ENCODE assay signal across 13 mouse cellular contexts in the genomic region with DNA sequence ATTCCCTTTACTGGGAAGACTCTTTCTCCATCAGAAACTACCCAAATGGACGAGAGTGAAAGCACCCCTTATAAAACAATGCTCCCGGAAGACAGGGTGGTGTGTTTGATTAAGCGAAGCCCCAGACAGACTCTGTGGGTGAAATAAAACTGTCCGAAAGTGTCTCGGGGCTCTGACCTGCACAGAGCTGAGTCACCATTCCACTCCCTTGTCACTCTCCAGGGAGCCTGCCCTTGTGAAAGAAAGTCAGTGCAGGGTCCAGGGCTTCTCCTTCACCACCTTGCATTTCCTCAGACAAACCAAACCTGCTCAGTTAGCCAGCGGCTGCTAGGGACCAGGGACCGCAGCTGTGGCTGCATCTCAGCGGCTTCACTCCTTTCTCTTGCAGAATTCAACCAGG.
DNase-seq lines count a peak whose midpoint lies in the region; ATAC-seq and TF ChIP-seq lines count a peak whose summit lies in the region.
"Had no signal": no experiment of that assay in that cellular context is flagged by ENCODE, and none has a peak within 500 bp of the region (broad histone marks: within the 10 kb centered on the region; RNA-seq: fewer than 3 reads in every experiment).

No protein-coding gene starts in this region.

- peak overlapping the region; percentile 16; the same call in 1 of the 2 replicates for H3K4me3 ChIP-seq in heart, embryonic 13.5 days
- no peak overlapping the region for H3K4me3 ChIP-seq in lung, embryonic 16.5 days (ENCODE audit: low read length)
- H3K4me3 ChIP-seq in embryonic facial prominence, embryonic 10.5 days: 0 out of 2 replicates have a peak overlapping the region, but pooled peaks have one; percentile 21
- H3K4me3 ChIP-seq in midbrain, embryonic 16.5 days (ENCODE audit: low read depth, low read length): no peak overlapping the region
- H3K4me3 ChIP-seq in gastrocnemius, adult 2 months: no peak overlapping the region
- H3K4me3 ChIP-seq: forebrain, embryonic 15.5 days; megakaryocyte, embryonic 14.5 days had no signal

- TF ChIP-seq CTCF in gastrocnemius, adult 2 months (IDR thresholded peaks at IDR 0.05): no peak

- no peak for ATAC-seq in heart, embryonic 13.5 days (ENCODE audit: extremely low read depth, insufficient number of reproducible peaks, low FRiP score, low TSS enrichment)
- ATAC-seq in lung, embryonic 16.5 days (ENCODE audit: low read depth): no peak; the same call in 1 of the 2 replicates
- no peak for ATAC-seq in midbrain, embryonic 16.5 days
- ATAC-seq: forebrain, embryonic 15.5 days; intestine, postnatal 0 days had no signal

- H3K9me3 ChIP-seq in heart, embryonic 13.5 days: no peaks in the 10 kb centered on the region
- no peaks in the 10 kb centered on the region for H3K9me3 ChIP-seq in lung, embryonic 16.5 days (ENCODE audit: control insufficient read depth, low read length)
- no peaks in the 10 kb centered on the region for H3K9me3 ChIP-seq in embryonic facial prominence, embryonic 10.5 days
- H3K9me3 ChIP-seq in midbrain, embryonic 16.5 days (replicated peaks; ENCODE audit: control insufficient read depth, low read length, poor library complexity, severe bottlenecking): no peaks in the 10 kb centered on the region
- H3K9me3 ChIP-seq: forebrain, embryonic 15.5 days had no signal

- no peak for DNase-seq in heart, adult 8-10 months (ENCODE audit: low spot score)
- no peak for DNase-seq in lung, postnatal 10 days
- DNase-seq in embryonic facial prominence, embryonic 10.5 days (ENCODE audit: low spot score): no peak
- no peak for DNase-seq in kidney, adult 8-10 months
- DNase-seq in gastrocnemius, adult 2 months: no peak
- DNase-seq: cerebellum, adult 2 months; gastrocnemius, postnatal 25 days had no signal

- H3K9ac ChIP-seq in heart, embryonic 13.5 days: peak overlapping the region; percentile 64
- no peak overlapping the region for H3K9ac ChIP-seq in lung, embryonic 16.5 days (ENCODE audit: low read length)
- H3K9ac ChIP-seq in midbrain, embryonic 16.5 days (ENCODE audit: low read depth, low read length): no peak overlapping the region
- H3K9ac ChIP-seq: forebrain, embryonic 15.5 days had no signal

- intact Hi-C loops in gastrocnemius, adult 2 months (cut with DNase I): no loop called here

- 16% methylated on average over 8 of the region's 8 CpGs for WGBS in heart, embryonic 13.5 days
- 10% methylated on average over 8 of the region's 8 CpGs for WGBS in lung, embryonic 16.5 days
- 16% methylated on average over 8 of the region's 8 CpGs for WGBS in embryonic facial prominence, embryonic 10.5 days
- 13% methylated on average over 8 of the region's 8 CpGs for WGBS in midbrain, embryonic 16.5 days

- H3K27me3 ChIP-seq in heart, embryonic 13.5 days (replicated peaks): peaks cover 80% of the 10 kb centered on the region
- peaks cover 29% of the 10 kb centered on the region for H3K27me3 ChIP-seq in lung, embryonic 16.5 days (ENCODE audit: control insufficient read depth, insufficient read depth, low read depth, low read length)
- peaks cover 89% of the 10 kb centered on the region for H3K27me3 ChIP-seq in embryonic facial prominence, embryonic 10.5 days (replicated peaks; ENCODE audit: low read depth, poor library complexity, severe bottlenecking)
- peaks cover 7% of the 10 kb centered on the region for H3K27me3 ChIP-seq in midbrain, embryonic 16.5 days (ENCODE audit: control insufficient read depth, insufficient read depth, low read depth, low read length)
- H3K27me3 ChIP-seq: megakaryocyte, embryonic 14.5 days had no signal

- peak overlapping the region; percentile 57 for H3K4me2 ChIP-seq in heart, embryonic 13.5 days
- peak overlapping the region; percentile 40; the same call in 1 of the 2 replicates for H3K4me2 ChIP-seq in lung, embryonic 16.5 days (ENCODE audit: low read depth, low read length)
- H3K4me2 ChIP-seq in midbrain, embryonic 16.5 days (ENCODE audit: low read length): peak overlapping the region; percentile 8; the same call in 1 of the 2 replicates
- H3K4me2 ChIP-seq: forebrain, embryonic 15.5 days had no signal

- no peaks in the 10 kb centered on the region for H3K36me3 ChIP-seq in heart, embryonic 13.5 days
- no peaks in the 10 kb centered on the region for H3K36me3 ChIP-seq in lung, embryonic 16.5 days (ENCODE audit: control insufficient read depth, insufficient read depth, low read length)
- no peaks in the 10 kb centered on the region for H3K36me3 ChIP-seq in embryonic facial prominence, embryonic 10.5 days (replicated peaks)
- H3K36me3 ChIP-seq in midbrain, embryonic 16.5 days (ENCODE audit: control insufficient read depth, insufficient read depth, low read length): no peaks in the 10 kb centered on the region
- H3K36me3 ChIP-seq: forebrain, embryonic 15.5 days had no signal

- peaks cover 11% of the 10 kb centered on the region for H3K4me1 ChIP-seq in heart, embryonic 13.5 days
- peaks cover 2% of the 10 kb centered on the region; the same call in 1 of the 2 replicates for H3K4me1 ChIP-seq in lung, embryonic 16.5 days (replicated peaks; ENCODE audit: control insufficient read depth, insufficient read depth, low read length)
- peaks cover 28% of the 10 kb centered on the region for H3K4me1 ChIP-seq in embryonic facial prominence, embryonic 10.5 days
- peaks cover 11% of the 10 kb centered on the region for H3K4me1 ChIP-seq in midbrain, embryonic 16.5 days (ENCODE audit: control insufficient read depth, insufficient read depth, low read length)
- H3K4me1 ChIP-seq: megakaryocyte, embryonic 14.5 days had no signal

- 0 out of 2 replicates have a peak overlapping the region, but pooled peaks have one; percentile 12 for H3K27ac ChIP-seq in heart, embryonic 13.5 days (replicated peaks)
- H3K27ac ChIP-seq in lung, embryonic 16.5 days (ENCODE audit: low read length): no peak overlapping the region
- peak overlapping the region; percentile 51 for H3K27ac ChIP-seq in embryonic facial prominence, embryonic 10.5 days (replicated peaks)
- no peak overlapping the region for H3K27ac ChIP-seq in midbrain, embryonic 16.5 days (ENCODE audit: low read length)
- H3K27ac ChIP-seq in gastrocnemius, adult 2 months: no peak overlapping the region
- H3K27ac ChIP-seq: forebrain, embryonic 15.5 days had no signal

Comparison
In these comparisons a context has a peak if more than half of its experiments do, and no peak if none do; other contexts are left out.
1. H3K27ac ChIP-seq: peak in heart, embryonic 13.5 days (single experiment) and embryonic facial prominence, embryonic 10.5 days (single experiment); none in lung, embryonic 16.5 days (single experiment), midbrain, embryonic 16.5 days (single experiment) and gastrocnemius, adult 2 months (single experiment).
2. H3K4me3 ChIP-seq: peak in heart, embryonic 13.5 days (single experiment) and embryonic facial prominence, embryonic 10.5 days (single experiment); none in lung, embryonic 16.5 days (single experiment), midbrain, embryonic 16.5 days (single experiment) and gastrocnemius, adult 2 months (single experiment).
3. Peak in every context shown above with its lines, with median percentiles within 50 percentile points of each other: H3K4me2 ChIP-seq.